Mouse (Mus musculus) spleen, postnatal 10 days (tissue): ENCODE results near the gene Gorasp1.
A peak's percentile ranks its signal among the peaks of the same experiment; 100 is the strongest.

Experiments used
- DNase-seq, 2 experiments: peaks; one replicate each; pipeline ENCODE4 v3.0.0; 2021 to 2022; ENCODE audit warnings: low spot score in 2 of 2

Gene Gorasp1

GRCm38 (mm10) chr9:119937005-119937773, at the start of gene Gorasp1, which contains the start of gene Ttc21a:
TSS of gene Gorasp1 (minus strand) at chr9:119937565.
TSS of gene Ttc21a (plus strand) at chr9:119937606.
- DNase-seq, result peak; percentile 74 to 94

- DNase-seq, result no peak
These were observed 48.7 kb upstream of the Gorasp1 start for GRCm38 (mm10) chr9:119985881-119986574.

GRCm38 (mm10) chr9:119984536-119985011, 47.2 kb upstream of the Gorasp1 start, which contains the start of gene Csrnp1:
TSS of gene Csrnp1 (minus strand) at chr9:119984658.
- no peak for DNase-seq

GRCm38 (mm10) chr9:119983585-119984535, 46.5 kb upstream of the Gorasp1 start:
- peak; percentile 60 to 83 for DNase-seq

GRCm38 (mm10) chr9:119982956-119983551, 45.7 kb upstream of the Gorasp1 start:
- peak; percentile 40 to 62 for DNase-seq

- DNase-seq, result peak; percentile 45 to 80
These were observed 45.0 kb upstream of the Gorasp1 start for GRCm38 (mm10) chr9:119982241-119982811.

GRCm38 (mm10) chr9:119981183-119982179, 44.1 kb upstream of the Gorasp1 start:
- DNase-seq, result peak; percentile 35 to 71

GRCm38 (mm10) chr9:119980770-119981182, 43.4 kb upstream of the Gorasp1 start:
- no peak for DNase-seq

- DNase-seq, result no peak
These were observed 42.4 kb upstream of the Gorasp1 start for GRCm38 (mm10) chr9:119979749-119980148.

- DNase-seq, result no peak
These were observed 41.6 kb upstream of the Gorasp1 start for GRCm38 (mm10) chr9:119978811-119979441.

- peak; percentile 31 to 71 for DNase-seq
These were observed 40.9 kb upstream of the Gorasp1 start for GRCm38 (mm10) chr9:119978151-119978810.

GRCm38 (mm10) chr9:119977557-119978060, 40.2 kb upstream of the Gorasp1 start:
- DNase-seq, result no peak

GRCm38 (mm10) chr9:119976704-119977556, 39.6 kb upstream of the Gorasp1 start:
- DNase-seq, result peak in 1 of 2 experiments; percentile 48

GRCm38 (mm10) chr9:119975286-119975685, 37.9 kb upstream of the Gorasp1 start:
- no peak for DNase-seq

GRCm38 (mm10) chr9:119974609-119975008, 37.2 kb upstream of the Gorasp1 start:
- DNase-seq, result no peak

- peak in 1 of 2 experiments; percentile 65 for DNase-seq
These were observed 36.6 kb upstream of the Gorasp1 start for GRCm38 (mm10) chr9:119973869-119974520.

- no peak for DNase-seq
These were observed 35.9 kb upstream of the Gorasp1 start for GRCm38 (mm10) chr9:119973281-119973680.
